Mouse (Mus musculus): Measurements from ENCODE around the gene Adat1.

- TF ChIP-seq HCFC1 (IDR thresholded peaks at IDR 0.05; ENCODE audit: borderline replicate concordance, insufficient read depth, low read length) = no peak
- no peak for TF ChIP-seq ZC3H11A (IDR thresholded peaks at IDR 0.05; ENCODE audit: borderline replicate concordance, low read depth, low read length)
Observed at GRCm38 (mm10) chr8:111931721-111932120, 60.4 kb downstream of the Adat1 start.

Measured in ES-E14 (cell line).